Mouse (Mus musculus): ENCODE data around the gene Ddx11.

Gene Ddx11

GRCm38 (mm10) chr17:66123066-66123815 is at the start of gene Ddx11:
Gene Ddx11 (plus strand): TSS chr17:66123520.
- DNase-seq: peak; percentile 93

GRCm38 (mm10) chr17:66073971-66074370 is 49.3 kb upstream of the Ddx11 start:
- no peak for DNase-seq

GRCm38 (mm10) chr17:66075827-66076173 is 47.5 kb upstream of the Ddx11 start:
- DNase-seq: no peak

GRCm38 (mm10) chr17:66076174-66076927 is 47.0 kb upstream of the Ddx11 start:
- no peak for DNase-seq

- DNase-seq: peak; percentile 95
These were observed 46.4 kb upstream of the Ddx11 start, which contains the start of gene Ankrd12 for GRCm38 (mm10) chr17:66076934-66077333. Gene Ankrd12 (minus strand): TSS chr17:66077089.

GRCm38 (mm10) chr17:66077437-66077850 is 45.9 kb upstream of the Ddx11 start:
- DNase-seq: no peak

GRCm38 (mm10) chr17:66084486-66084885 is 38.8 kb upstream of the Ddx11 start:
- no peak for DNase-seq

GRCm38 (mm10) chr17:66085038-66085437 is 38.3 kb upstream of the Ddx11 start:
- no peak for DNase-seq

- DNase-seq: no peak
These were observed 33.1 kb upstream of the Ddx11 start for GRCm38 (mm10) chr17:66090251-66090650.

GRCm38 (mm10) chr17:66091392-66091791 is 31.9 kb upstream of the Ddx11 start:
- no peak for DNase-seq

- no peak for DNase-seq
These were observed 31.3 kb upstream of the Ddx11 start for GRCm38 (mm10) chr17:66092065-66092464.

- no peak for DNase-seq
These were observed 30.7 kb upstream of the Ddx11 start for GRCm38 (mm10) chr17:66092664-66093063.

- peak; percentile 16 for DNase-seq
These were observed 22.5 kb upstream of the Ddx11 start for GRCm38 (mm10) chr17:66100566-66101379.

- peak; percentile 89 for DNase-seq
These were observed 21.7 kb upstream of the Ddx11 start, which contains the start of gene Ndufv2 for GRCm38 (mm10) chr17:66101380-66102330. Gene Ndufv2 (minus strand): TSS chr17:66101559.

GRCm38 (mm10) chr17:66104076-66104475 is 19.2 kb upstream of the Ddx11 start:
- no peak for DNase-seq

GRCm38 (mm10) chr17:66106601-66107267 is 16.6 kb upstream of the Ddx11 start:
- peak; percentile 71 for DNase-seq

GRCm38 (mm10) chr17:66107466-66107865 is 15.9 kb upstream of the Ddx11 start:
- no peak for DNase-seq

GRCm38 (mm10) chr17:66108198-66108597 is 15.1 kb upstream of the Ddx11 start:
- DNase-seq: no peak

- DNase-seq: peak; percentile 30
These were observed 12.6 kb upstream of the Ddx11 start for GRCm38 (mm10) chr17:66110746-66111145.

- DNase-seq: peak; percentile 88
These were observed 11.8 kb upstream of the Ddx11 start, which contains the start of gene Washc1 for GRCm38 (mm10) chr17:66111402-66111959. Gene Washc1 (plus strand): TSS chr17:66111545.

- DNase-seq: no peak
These were observed 11.2 kb upstream of the Ddx11 start for GRCm38 (mm10) chr17:66112166-66112565.

All from thymus, postnatal 25 days (tissue).